Mouse (Mus musculus): ENCODE results near the gene Cfap58. TPM values are rescaled to one million over a fixed set of nuclear protein-coding genes. Genes with fewer than 3 reads are reported as not detected.

Gene Cfap58
- total and polyA plus RNA-seq, 2 experiments from 2014 or later = 0.04 TPM; not detected in 1

DNA sequence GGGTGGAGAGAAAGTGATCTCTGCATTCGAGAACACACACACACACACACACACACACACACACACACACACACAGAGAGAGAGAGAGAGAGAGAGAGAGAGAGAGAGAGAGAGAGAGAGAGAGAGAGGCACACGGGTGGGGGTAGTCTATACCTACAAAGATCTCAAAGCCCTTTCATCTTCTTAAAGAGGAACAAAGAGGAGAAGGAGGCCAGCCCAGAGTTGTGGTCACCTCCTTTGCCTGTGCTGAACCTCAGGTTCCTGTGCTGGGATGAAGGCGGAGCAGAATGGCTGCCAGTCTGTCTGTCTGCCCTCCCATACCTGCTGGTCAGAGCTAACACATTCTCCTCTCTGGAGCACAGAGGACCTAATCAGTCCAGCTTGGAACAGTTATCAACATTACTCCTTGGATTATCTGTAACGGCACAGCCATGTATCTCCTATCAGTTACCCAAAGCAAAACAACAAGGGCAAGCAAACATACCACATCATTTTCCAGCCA is 27.3 kb upstream of the Cfap58 start:
- DNase-seq (ENCODE audit: low spot score) = no peak
- no peak for TF ChIP-seq CTCF (IDR thresholded peaks at IDR 0.05; ENCODE audit: low read depth)
- TF ChIP-seq EP300 (IDR thresholded peaks at IDR 0.05; ENCODE audit: low read depth) = no peak
- H3K9ac ChIP-seq (replicated peaks; ENCODE audit: low read depth, low read length) = 0 out of 2 replicates have a peak overlapping the region, but pooled peaks have one; percentile 46
- H3K9me3 ChIP-seq (replicated peaks; ENCODE audit: control insufficient read depth, low read length) = no peaks in the 10 kb centered on the region
- 30% methylated on average over 4 of the region's 4 CpGs for WGBS
- peak overlapping the region; percentile 55 for H3K4me2 ChIP-seq (ENCODE audit: low read depth, low read length)
- H3K27ac ChIP-seq (ENCODE audit: low read depth) = peak overlapping the region; percentile 12; the same call in 1 of the 2 replicates
- no peak for ATAC-seq (ENCODE audit: insufficient read depth, low read depth)
- H3K27me3 ChIP-seq (ENCODE audit: control insufficient read depth, insufficient read depth, low read length) = no peaks in the 10 kb centered on the region
- H3K36me3 ChIP-seq (replicated peaks; ENCODE audit: control insufficient read depth, insufficient read depth, low read length) = peaks cover 22% of the 10 kb centered on the region; the same call in 1 of the 2 replicates
- H3K4me1 ChIP-seq (ENCODE audit: control insufficient read depth, insufficient read depth) = peaks cover 29% of the 10 kb centered on the region
- no peak overlapping the region for H3K4me3 ChIP-seq (ENCODE audit: low read depth, low read length)

DNA sequence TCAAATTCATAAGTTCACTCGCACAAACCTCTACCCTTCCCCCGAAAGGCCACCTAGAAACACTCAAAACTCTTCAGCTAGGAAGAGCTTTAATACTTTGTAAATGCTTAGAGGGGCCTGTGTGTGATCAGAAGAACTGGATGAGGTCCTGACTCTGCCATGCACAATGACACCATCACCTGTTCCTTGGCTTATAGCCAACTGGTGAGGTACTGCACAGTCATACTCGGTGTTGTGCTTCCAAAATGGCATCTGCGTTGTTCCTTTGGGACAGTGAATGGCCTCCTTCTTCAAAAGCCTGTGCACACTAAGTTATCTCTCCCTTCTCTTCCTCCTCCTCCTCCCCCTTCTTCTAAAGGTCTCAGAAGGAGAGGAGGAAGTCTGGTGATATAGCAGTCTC is 26.7 kb upstream of the Cfap58 start:
- TF ChIP-seq EP300 (IDR thresholded peaks at IDR 0.05; ENCODE audit: low read depth) = no peak
- no peak for TF ChIP-seq CTCF (IDR thresholded peaks at IDR 0.05; ENCODE audit: low read depth)
- H3K27ac ChIP-seq (ENCODE audit: low read depth) = no peak overlapping the region
- no peaks in the 10 kb centered on the region for H3K27me3 ChIP-seq (ENCODE audit: control insufficient read depth, insufficient read depth, low read length)
- no peak for DNase-seq (ENCODE audit: low spot score)
- WGBS = 70% methylated on average over 4 of the region's 4 CpGs
- ATAC-seq (ENCODE audit: insufficient read depth, low read depth) = no peak
- peaks cover 26% of the 10 kb centered on the region for H3K4me1 ChIP-seq (ENCODE audit: control insufficient read depth, insufficient read depth)
- H3K9me3 ChIP-seq (replicated peaks; ENCODE audit: control insufficient read depth, low read length) = no peaks in the 10 kb centered on the region
- H3K36me3 ChIP-seq (replicated peaks; ENCODE audit: control insufficient read depth, insufficient read depth, low read length) = peaks cover 22% of the 10 kb centered on the region; the same call in 1 of the 2 replicates
- H3K4me2 ChIP-seq (ENCODE audit: low read depth, low read length) = no peak overlapping the region
- no peak overlapping the region for H3K4me3 ChIP-seq (ENCODE audit: low read depth, low read length)
- no peak overlapping the region for H3K9ac ChIP-seq (replicated peaks; ENCODE audit: low read depth, low read length)

DNA sequence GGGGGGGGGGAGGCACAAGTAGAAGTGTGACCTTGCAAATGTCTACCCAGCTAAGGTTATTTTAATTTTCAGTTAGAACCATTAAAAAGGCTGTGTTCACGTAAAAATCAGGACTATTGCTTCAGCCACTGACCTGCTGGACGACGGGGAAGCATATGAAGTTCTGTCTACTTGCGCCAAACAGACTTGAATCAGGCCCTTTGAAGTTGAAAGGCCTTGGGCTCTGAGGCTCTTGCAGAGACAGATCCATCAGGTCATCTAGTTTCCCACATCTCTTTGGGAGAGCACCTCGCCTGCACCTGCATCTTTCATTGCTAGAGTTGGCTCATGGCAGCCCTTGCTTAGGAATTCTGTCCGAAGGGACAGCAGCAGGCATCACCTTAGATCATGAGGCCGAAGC is 24.1 kb upstream of the Cfap58 start:
- H3K27me3 ChIP-seq (ENCODE audit: control insufficient read depth, insufficient read depth, low read length) = no peaks in the 10 kb centered on the region
- H3K27ac ChIP-seq (ENCODE audit: low read depth) = no peak overlapping the region
- ATAC-seq (ENCODE audit: insufficient read depth, low read depth) (no peak), DNase-seq (ENCODE audit: low spot score) (no peak)
- TF ChIP-seq EP300 (IDR thresholded peaks at IDR 0.05; ENCODE audit: low read depth) = no peak
- TF ChIP-seq CTCF (IDR thresholded peaks at IDR 0.05; ENCODE audit: low read depth) = no peak
- no peak overlapping the region for H3K9ac ChIP-seq (replicated peaks; ENCODE audit: low read depth, low read length)
- H3K4me1 ChIP-seq (ENCODE audit: control insufficient read depth, insufficient read depth) = peaks cover 34% of the 10 kb centered on the region
- H3K36me3 ChIP-seq (replicated peaks; ENCODE audit: control insufficient read depth, insufficient read depth, low read length) = peaks cover 16% of the 10 kb centered on the region; the same call in 1 of the 2 replicates
- no peak overlapping the region for H3K4me2 ChIP-seq (ENCODE audit: low read depth, low read length)
- 92% methylated on average over 7 of the region's 7 CpGs for WGBS
- no peak overlapping the region for H3K4me3 ChIP-seq (ENCODE audit: low read depth, low read length)
- H3K9me3 ChIP-seq (replicated peaks; ENCODE audit: control insufficient read depth, low read length) = no peaks in the 10 kb centered on the region

DNA sequence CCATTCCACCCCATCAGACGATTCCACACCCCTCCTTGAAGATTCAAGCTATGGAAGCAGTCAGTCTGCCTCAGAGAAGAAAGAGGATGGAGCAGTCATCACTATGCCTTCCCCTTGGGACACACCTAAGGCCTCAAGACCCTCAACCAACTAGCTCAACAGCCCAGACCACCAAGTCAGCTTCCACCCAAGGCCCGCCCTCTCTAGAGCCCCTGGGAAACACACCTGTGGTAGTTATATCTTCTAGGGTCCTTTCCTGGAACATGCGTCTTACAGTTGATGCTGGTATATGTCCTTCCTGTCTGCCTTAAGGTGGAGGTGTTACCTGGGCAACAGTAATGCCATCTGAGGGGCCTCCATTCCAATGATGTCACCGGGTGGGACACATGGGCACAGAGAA is 23.3 kb upstream of the Cfap58 start:
- ATAC-seq (ENCODE audit: insufficient read depth, low read depth) = no peak
- Histone ChIP-seq H3K36me3 (replicated peaks; ENCODE audit: control insufficient read depth, insufficient read depth, low read length) (peaks cover 16% of the 10 kb centered on the region; the same call in 1 of the 2 replicates), H3K4me1 (ENCODE audit: control insufficient read depth, insufficient read depth) (peaks cover 25% of the 10 kb centered on the region), H3K9ac (replicated peaks; ENCODE audit: low read depth, low read length) (no peak overlapping the region), H3K4me3 (ENCODE audit: low read depth, low read length) (no peak overlapping the region), H3K9me3 (replicated peaks; ENCODE audit: control insufficient read depth, low read length) (no peaks in the 10 kb centered on the region), H3K27me3 (ENCODE audit: control insufficient read depth, insufficient read depth, low read length) (no peaks in the 10 kb centered on the region), H3K27ac (ENCODE audit: low read depth) (no peak overlapping the region), H3K4me2 (ENCODE audit: low read depth, low read length) (no peak overlapping the region)
- WGBS = 94% methylated on average over 4 of the region's 4 CpGs
- no peak for DNase-seq (ENCODE audit: low spot score)
- TF ChIP-seq CTCF (IDR thresholded peaks at IDR 0.05; ENCODE audit: low read depth) = no peak
- no peak for TF ChIP-seq EP300 (IDR thresholded peaks at IDR 0.05; ENCODE audit: low read depth)

DNA sequence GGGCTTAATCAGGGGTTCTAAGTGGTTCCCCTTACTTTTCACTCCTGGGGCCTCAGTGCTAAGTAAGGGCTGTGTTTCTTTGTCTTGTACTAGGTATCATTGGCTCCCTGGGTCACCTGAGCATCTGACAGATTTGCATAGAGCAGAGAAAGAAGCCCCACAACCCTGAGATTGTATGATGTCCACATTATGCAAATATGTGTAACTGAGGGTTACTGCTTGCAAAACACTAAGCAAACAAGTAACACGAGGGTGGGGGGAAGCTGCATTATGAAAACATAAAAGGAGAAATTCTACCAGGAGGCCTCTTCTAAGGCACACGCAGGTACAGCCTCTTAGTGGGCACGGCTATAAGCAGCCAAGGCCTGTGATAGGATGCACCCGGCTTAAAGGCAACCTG is 22.2 kb upstream of the Cfap58 start:
- H3K27ac ChIP-seq (ENCODE audit: low read depth) = no peak overlapping the region
- WGBS = 69% methylated on average over 4 of the region's 4 CpGs
- TF ChIP-seq EP300 (IDR thresholded peaks at IDR 0.05; ENCODE audit: low read depth) = no peak
- TF ChIP-seq CTCF (IDR thresholded peaks at IDR 0.05; ENCODE audit: low read depth) = no peak
- H3K36me3 ChIP-seq (replicated peaks; ENCODE audit: control insufficient read depth, insufficient read depth, low read length) = peaks cover 16% of the 10 kb centered on the region; the same call in 1 of the 2 replicates
- no peak overlapping the region for H3K9ac ChIP-seq (replicated peaks; ENCODE audit: low read depth, low read length)
- ATAC-seq (ENCODE audit: insufficient read depth, low read depth) (no peak), DNase-seq (ENCODE audit: low spot score) (no peak)
- H3K4me1 ChIP-seq (ENCODE audit: control insufficient read depth, insufficient read depth) = peaks cover 18% of the 10 kb centered on the region; the same call in 1 of the 2 replicates
- no peak overlapping the region for H3K4me3 ChIP-seq (ENCODE audit: low read depth, low read length)
- no peak overlapping the region for H3K4me2 ChIP-seq (ENCODE audit: low read depth, low read length)
- no peaks in the 10 kb centered on the region for H3K9me3 ChIP-seq (replicated peaks; ENCODE audit: control insufficient read depth, low read length)
- no peaks in the 10 kb centered on the region for H3K27me3 ChIP-seq (ENCODE audit: control insufficient read depth, insufficient read depth, low read length)

DNA sequence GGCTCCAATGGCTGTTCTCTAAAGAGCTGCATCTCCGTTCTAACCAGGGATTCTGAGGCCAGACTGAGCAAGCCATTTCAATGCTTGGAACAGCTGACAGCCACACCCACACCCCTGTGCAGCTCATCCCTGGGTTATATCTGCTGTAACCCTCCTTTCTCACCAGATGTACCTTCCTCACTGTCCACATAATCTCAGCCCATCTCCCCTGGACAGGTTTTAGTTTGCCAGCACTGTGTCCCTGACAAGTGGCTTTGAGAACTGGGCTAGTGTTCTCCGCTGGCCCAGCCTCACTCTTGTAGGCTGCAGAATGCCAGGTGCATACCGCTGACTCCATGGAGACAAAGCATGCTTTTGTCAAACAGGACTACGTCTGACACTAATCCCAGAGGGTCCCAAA is 20.1 kb upstream of the Cfap58 start:
- peak overlapping the region; percentile 86 for H3K4me2 ChIP-seq (ENCODE audit: low read depth, low read length)
- 24% methylated on average over 4 of the region's 4 CpGs for WGBS
- peak overlapping the region; percentile 91; the same call in 1 of the 2 replicates for H3K9ac ChIP-seq (replicated peaks; ENCODE audit: low read depth, low read length)
- TF ChIP-seq CTCF (IDR thresholded peaks at IDR 0.05; ENCODE audit: low read depth) (no peak), EP300 (IDR thresholded peaks at IDR 0.05; ENCODE audit: low read depth) (no peak)
- H3K9me3 ChIP-seq (replicated peaks; ENCODE audit: control insufficient read depth, low read length) = no peaks in the 10 kb centered on the region
- no peak overlapping the region for H3K27ac ChIP-seq (ENCODE audit: low read depth)
- peaks cover 8% of the 10 kb centered on the region for H3K4me1 ChIP-seq (ENCODE audit: control insufficient read depth, insufficient read depth)
- DNase-seq (ENCODE audit: low spot score) (no peak), ATAC-seq (ENCODE audit: insufficient read depth, low read depth) (no peak)
- H3K36me3 ChIP-seq (replicated peaks; ENCODE audit: control insufficient read depth, insufficient read depth, low read length) = no peaks in the 10 kb centered on the region
- peak overlapping the region; percentile 95 for H3K4me3 ChIP-seq (ENCODE audit: low read depth, low read length)
- H3K27me3 ChIP-seq (ENCODE audit: control insufficient read depth, insufficient read depth, low read length) = no peaks in the 10 kb centered on the region
